Comparison of ENCODE assay signal across 17 mouse cellular contexts in the genomic region with DNA sequence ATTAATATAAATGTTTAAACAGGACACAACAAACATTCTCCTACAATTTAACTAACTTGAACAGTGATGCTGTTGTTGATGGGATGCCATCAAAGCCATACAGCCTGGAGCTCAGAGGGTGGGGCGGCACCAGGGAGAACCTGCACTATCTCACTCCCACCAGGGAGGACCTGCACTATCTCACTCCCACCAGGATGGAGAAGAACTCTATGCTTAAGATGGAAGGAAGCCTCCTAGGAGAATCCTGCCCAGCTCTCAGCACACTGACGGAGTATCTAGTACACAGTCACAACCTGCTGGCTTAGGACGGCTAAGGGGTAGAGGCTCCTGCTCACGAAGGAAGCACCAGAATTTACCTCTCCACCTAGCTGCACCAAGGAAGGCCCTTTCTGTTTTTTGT. TPM values are rescaled to one million over a fixed set of nuclear protein-coding genes. Genes with fewer than 3 reads are reported as not detected.
DNase-seq lines count a peak whose midpoint lies in the region; ATAC-seq and TF ChIP-seq lines count a peak whose summit lies in the region.
"Had no signal": no experiment of that assay in that cellular context is flagged by ENCODE, and none has a peak within 500 bp of the region (broad histone marks: within the 10 kb centered on the region; RNA-seq: fewer than 3 reads in every experiment).

No protein-coding gene starts in this region.

- no peak overlapping the region for H3K27ac ChIP-seq in kidney, postnatal 0 days
- H3K27ac ChIP-seq in kidney, adult 2 months (ENCODE audit: insufficient read depth, low read depth, low read length), result no peak overlapping the region
- H3K27ac ChIP-seq: forebrain, embryonic 12.5 days; intestine, embryonic 15.5 days; neural tube, embryonic 13.5 days had no signal

- no peak for TF ChIP-seq POLR2A in kidney, adult 2 months (IDR thresholded peaks at IDR 0.05; ENCODE audit: low read depth, low read length)

- no peaks in the 10 kb centered on the region for H3K4me1 ChIP-seq in kidney, postnatal 0 days (replicated peaks; ENCODE audit: insufficient read depth, low read length)
- H3K4me1 ChIP-seq in kidney, adult 2 months (ENCODE audit: control insufficient read depth, insufficient read depth, low read length), result no peaks in the 10 kb centered on the region; the same call in 1 of the 2 replicates

- no peak overlapping the region for H3K9ac ChIP-seq in kidney, postnatal 0 days (ENCODE audit: low read depth, low read length)
- H3K9ac ChIP-seq: forebrain, embryonic 12.5 days; intestine, embryonic 15.5 days; neural tube, embryonic 13.5 days had no signal

- H3K4me3 ChIP-seq in kidney, postnatal 0 days (replicated peaks; ENCODE audit: low read depth, low read length), result no peak overlapping the region
- no peak overlapping the region for H3K4me3 ChIP-seq in kidney, adult 2 months (ENCODE audit: insufficient read depth, low read depth, low read length)
- H3K4me3 ChIP-seq: forebrain, embryonic 12.5 days; intestine, embryonic 15.5 days; neural tube, embryonic 13.5 days had no signal

- peak; percentile 8 for DNase-seq in embryo, embryonic 10 days (ENCODE audit: low spot score)
- no peak for DNase-seq in embryo, embryonic 11 days
- peak; percentile 2 for DNase-seq in kidney, postnatal 0 days (ENCODE audit: low spot score)
- DNase-seq in kidney, adult 2 months, result no peak
- DNase-seq in spleen, postnatal 10 days (ENCODE audit: low spot score in 2 of 2), result peak; percentile 68 to 85
- DNase-seq in ovary, postnatal 14 days (ENCODE audit: low spot score), result no peak
- no peak for DNase-seq in thymus, postnatal 0 days (ENCODE audit: low spot score)
- DNase-seq: adrenal gland, postnatal 14 days; cerebellum, adult 11-12 months; gastrocnemius, postnatal 14 days; kidney, postnatal 14 days; left cerebral cortex, postnatal 4 days; right cerebral cortex, adult 18-20 months had no signal

- TF ChIP-seq CTCF in kidney, postnatal 0 days (IDR thresholded peaks at IDR 0.05; ENCODE audit: low read depth), result no peak
- TF ChIP-seq CTCF in kidney, adult 2 months (conservative IDR thresholded peaks at IDR 0.05; ENCODE audit: insufficient read depth, insufficient read length, low read depth, low read length), result no peak

- no peaks in the 10 kb centered on the region for H3K27me3 ChIP-seq in kidney, postnatal 0 days (ENCODE audit: insufficient read depth, low read length)
- H3K27me3 ChIP-seq in kidney, adult 2 months (replicated peaks; ENCODE audit: control insufficient read depth, insufficient read depth, low read length), result no peaks in the 10 kb centered on the region
- H3K27me3 ChIP-seq: forebrain, embryonic 12.5 days; intestine, embryonic 15.5 days; neural tube, embryonic 13.5 days had no signal

- no peaks in the 10 kb centered on the region for H3K9me3 ChIP-seq in kidney, postnatal 0 days (replicated peaks; ENCODE audit: low read length)
- H3K9me3 ChIP-seq: forebrain, embryonic 12.5 days; intestine, embryonic 15.5 days; neural tube, embryonic 13.5 days had no signal

- WGBS in kidney, postnatal 0 days, result 91% methylated on average over 4 of the region's 4 CpGs
- WGBS in kidney, adult 2 months, result 82% methylated on average over 4 of the region's 4 CpGs

- ATAC-seq in kidney, postnatal 0 days (replicated peaks; ENCODE audit: low FRiP score, low read depth), result no peak
- ATAC-seq in erythroid progenitor cell, adult 5-6 weeks (replicated peaks; ENCODE audit: low FRiP score, poor library complexity, severe bottlenecking), result peak; percentile 85
- ATAC-seq: intestine, embryonic 15.5 days had no signal

- H3K4me2 ChIP-seq in kidney, postnatal 0 days (ENCODE audit: low read length), result no peak overlapping the region
- H3K4me2 ChIP-seq: forebrain, embryonic 12.5 days; intestine, embryonic 15.5 days; neural tube, embryonic 13.5 days had no signal

- H3K36me3 ChIP-seq in kidney, postnatal 0 days (ENCODE audit: insufficient read depth, low read length), result no peaks in the 10 kb centered on the region
- H3K36me3 ChIP-seq in kidney, adult 2 months (ENCODE audit: control insufficient read depth, insufficient read depth, low read length), result no peaks in the 10 kb centered on the region
- H3K36me3 ChIP-seq: forebrain, embryonic 12.5 days; intestine, embryonic 15.5 days; neural tube, embryonic 13.5 days had no signal

RNA-seq across cellular contexts. Expression of a gene that starts 3.4 kb away (rescaled TPM):
- polyA plus RNA-seq in kidney, postnatal 0 days (2015; fragmentation: Nextera tagmentation; extraction: Ambion mirVana), result 3.9 and 4.3 TPM in 2 replicates
- 2.3 and 2.8 TPM in 2 replicates for polyA plus RNA-seq in kidney, adult 2 months (2012; rRNA removed)
- 98.7 and 110 TPM in 2 replicates for total RNA-seq in erythroid progenitor cell, adult 5-6 weeks (2015; ENCODE audit: low replicate concordance)
- total RNA-seq in erythroid progenitor cell, adult 5-6 weeks (2017; ENCODE audit: low replicate concordance), result 147 and 169 TPM in 2 replicates
- polyA plus RNA-seq in thymus, postnatal 0 days (2015; fragmentation: Nextera tagmentation; extraction: Ambion mirVana), result 4.1 and 5.8 TPM in 2 replicates

Comparison
In these comparisons a context has a peak if more than half of its experiments do, and no peak if none do; other contexts are left out.
1. DNase-seq: peak in embryo, embryonic 10 days (single experiment), kidney, postnatal 0 days (single experiment) and spleen, postnatal 10 days (2 of 2); none in embryo, embryonic 11 days (single experiment), kidney, adult 2 months (single experiment), ovary, postnatal 14 days (single experiment) and thymus, postnatal 0 days (single experiment).